Mouse (Mus musculus): Measurements from ENCODE around the gene Chpt1. TPM values are rescaled to one million over a fixed set of nuclear protein-coding genes. Genes with fewer than 3 reads are reported as not detected.
"Not testable (repeated sequence)": the region's sequence is repeated elsewhere in the genome, so short reads cannot be mapped to it uniquely, and the experiment has no call there.

Chpt1 gene
- polyA plus RNA-seq, 1 experiment from 2014 or later = 21.0 TPM

DNA sequence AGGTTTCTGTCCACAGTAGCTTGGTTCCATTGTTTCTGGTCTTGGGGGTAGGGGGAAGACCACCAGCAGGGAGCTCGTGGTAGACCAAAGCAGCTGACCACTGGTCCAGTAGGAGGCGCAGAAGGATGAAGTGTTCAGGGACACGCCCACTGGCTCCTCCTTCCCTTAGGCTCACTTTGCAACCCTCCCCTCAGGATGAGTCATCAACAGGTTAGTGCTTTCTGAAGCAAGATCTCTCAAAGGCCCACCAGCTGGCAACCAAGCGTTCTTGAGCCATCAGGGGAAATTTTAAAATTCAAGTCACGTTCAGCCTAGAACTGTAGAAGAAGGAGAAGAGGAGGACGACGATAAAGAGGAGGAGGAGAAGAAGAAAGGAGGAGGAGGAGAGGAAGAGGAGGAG lies 12.2 kb downstream of the Chpt1 start:
- H3K9ac ChIP-seq = no peak overlapping the region
- H3K27ac ChIP-seq = no peak overlapping the region
- no peaks in the 10 kb centered on the region for H3K9me3 ChIP-seq
- no peaks in the 10 kb centered on the region for H3K27me3 ChIP-seq
- no peak for ATAC-seq (ENCODE audit: low FRiP score, low read depth)
- no peak overlapping the region for H3K4me2 ChIP-seq (replicated peaks)
- 65% methylated on average over 7 of the region's 7 CpGs for WGBS
- H3K36me3 ChIP-seq = no peaks in the 10 kb centered on the region; the same call in 1 of the 2 replicates
- H3K4me1 ChIP-seq = peaks cover 7% of the 10 kb centered on the region
- no peak overlapping the region for H3K4me3 ChIP-seq

DNA sequence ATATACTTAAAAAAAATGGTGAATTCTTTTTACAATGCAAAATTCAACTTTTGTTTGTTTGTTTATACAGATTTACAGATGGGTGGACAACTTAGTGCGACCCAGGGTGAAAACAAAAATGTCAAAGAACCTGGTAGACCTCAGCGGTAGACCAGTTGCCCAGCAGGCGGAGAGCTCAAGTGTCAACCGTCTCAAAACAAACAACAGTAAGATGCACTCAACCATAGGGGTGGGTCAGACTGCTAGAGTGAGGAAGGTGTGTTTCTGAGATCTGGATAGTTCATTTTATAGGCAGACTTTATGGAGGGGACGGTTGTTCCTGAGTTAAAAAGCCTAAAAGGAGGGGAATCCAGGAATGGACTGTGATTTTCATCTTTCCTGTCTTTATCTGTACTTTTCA lies 15.2 kb downstream of the Chpt1 start:
- 87% methylated on average over 5 of the region's 5 CpGs for WGBS
- H3K27ac ChIP-seq = no peak overlapping the region
- H3K4me2 ChIP-seq (replicated peaks) = no peak overlapping the region
- no peaks in the 10 kb centered on the region for H3K9me3 ChIP-seq
- H3K9ac ChIP-seq = no peak overlapping the region
- no peaks in the 10 kb centered on the region for H3K4me1 ChIP-seq
- no peaks in the 10 kb centered on the region for H3K27me3 ChIP-seq
- H3K4me3 ChIP-seq = no peak overlapping the region
- no peak for ATAC-seq (ENCODE audit: low FRiP score, low read depth)
- peaks cover 6% of the 10 kb centered on the region; the same call in 1 of the 2 replicates for H3K36me3 ChIP-seq

DNA sequence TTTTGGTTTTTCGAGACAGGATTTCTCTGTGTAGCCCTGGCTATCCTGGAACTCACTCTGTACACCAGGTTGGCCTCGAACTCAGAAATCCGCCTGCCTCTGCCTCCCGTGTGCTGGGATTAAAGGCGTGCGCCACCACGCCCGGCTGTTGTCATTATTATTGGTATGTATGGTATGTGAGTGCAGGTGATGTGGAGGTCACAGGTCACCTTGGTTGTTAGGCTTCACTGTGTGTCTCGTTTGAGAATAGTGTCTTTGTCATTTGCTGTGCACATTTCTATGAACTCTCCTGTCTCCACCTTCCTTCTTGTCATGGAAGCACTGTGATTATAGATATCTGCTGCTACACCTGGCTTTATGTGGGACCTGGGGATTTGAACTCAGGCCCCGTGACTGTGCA lies 21.0 kb downstream of the Chpt1 start:
- not testable (repeated sequence) for H3K9ac ChIP-seq; H3K4me3 ChIP-seq; H3K9me3 ChIP-seq; H3K36me3 ChIP-seq; H3K4me1 ChIP-seq; H3K4me2 ChIP-seq (replicated peaks); H3K27ac ChIP-seq; H3K27me3 ChIP-seq; ATAC-seq (ENCODE audit: low FRiP score, low read depth)
- 88% methylated on average over 10 of the region's 10 CpGs for WGBS

DNA sequence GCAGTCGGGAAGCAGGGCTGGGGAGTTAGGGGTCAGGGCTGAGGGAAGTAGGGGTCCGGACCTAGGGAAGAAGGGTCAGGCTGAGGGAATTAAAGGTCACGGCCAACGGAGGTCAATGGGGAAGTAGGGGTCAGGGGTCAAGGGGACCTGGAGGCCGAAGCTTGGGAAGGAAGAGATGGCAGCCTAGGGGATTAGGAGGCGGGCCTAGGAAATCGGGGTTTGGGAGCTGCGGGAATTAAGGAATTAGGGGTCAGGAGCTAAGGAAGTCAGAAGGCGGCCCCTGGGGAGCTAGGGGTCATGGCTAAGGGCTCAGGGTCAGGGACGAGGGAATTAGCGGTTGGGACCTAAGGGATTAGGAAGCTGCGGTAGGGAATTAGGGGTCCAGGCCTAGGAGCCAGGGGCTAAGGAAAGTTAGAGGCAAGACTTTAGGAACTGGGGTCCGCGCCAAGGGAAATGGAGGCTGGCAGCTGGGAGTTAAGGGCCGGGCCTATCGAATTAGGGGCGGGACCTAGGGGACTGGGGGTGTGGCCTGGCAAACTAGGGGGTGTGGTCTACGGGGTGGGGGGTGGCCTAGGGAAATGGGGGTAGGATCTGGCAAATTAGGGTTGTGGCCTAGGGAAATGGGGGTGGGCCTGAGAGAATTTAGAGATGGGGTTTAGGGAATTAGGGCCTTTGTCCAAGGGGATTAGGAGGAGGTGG lies 43.6 kb downstream of the Chpt1 start:
- no peak for ATAC-seq (ENCODE audit: low FRiP score, low read depth)
- Histone ChIP-seq H3K4me2 (replicated peaks) (no peak overlapping the region), H3K9ac (no peak overlapping the region), H3K4me3 (no peak overlapping the region), H3K27ac (no peak overlapping the region), H3K9me3 (no peaks in the 10 kb centered on the region), H3K27me3 (no peaks in the 10 kb centered on the region), H3K36me3 (no peaks in the 10 kb centered on the region), H3K4me1 (0 out of 2 replicates have a peak, but pooled peaks cover 3% of the 10 kb centered on the region)
- 79% methylated on average over 18 of the region's 18 CpGs for WGBS

DNA sequence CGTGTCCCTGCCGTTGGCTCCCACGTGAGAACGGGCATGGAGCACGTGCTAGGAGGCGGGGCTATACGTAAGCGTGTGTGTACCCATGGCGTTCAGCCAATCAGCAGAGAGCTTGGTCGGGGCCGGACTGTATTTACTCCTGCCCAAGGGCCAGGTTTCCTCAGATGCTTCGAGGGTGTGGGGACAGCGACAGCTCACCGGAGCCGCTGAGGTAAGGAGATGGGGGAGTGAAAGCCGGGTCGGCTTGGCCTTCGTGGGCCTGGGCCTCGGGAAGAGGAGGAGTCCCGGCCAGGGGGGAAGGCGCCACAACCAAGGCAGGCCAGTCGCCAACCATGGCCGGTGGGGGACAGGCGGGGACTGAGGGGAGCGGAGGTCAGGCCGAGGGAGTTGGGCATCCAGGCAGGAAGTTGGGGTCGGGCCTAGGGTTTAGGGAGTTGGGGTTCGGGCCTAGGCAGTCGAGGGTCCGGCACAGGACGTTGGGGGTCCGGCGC lies 44.3 kb downstream of the Chpt1 start, which contains the start of gene Sycp3:
Sycp3 (plus strand) TSS at position 68 of the 491 bp plus-strand sequence.
- no peaks in the 10 kb centered on the region for H3K27me3 ChIP-seq
- 0 out of 2 replicates have a peak, but pooled peaks cover 3% of the 10 kb centered on the region for H3K4me1 ChIP-seq
- no peak within 1 kb of the TSS for H3K9ac ChIP-seq
- no peak within 1 kb of the TSS for H3K4me2 ChIP-seq (replicated peaks)
- H3K36me3 ChIP-seq = no peaks in the 10 kb centered on the region
- WGBS = 84% methylated on average over 33 of the region's 33 CpGs
- H3K9me3 ChIP-seq = no peaks in the 10 kb centered on the region
- no peak within 1 kb of the TSS for H3K27ac ChIP-seq
- no peak within 1 kb of the TSS for H3K4me3 ChIP-seq
- no peak for ATAC-seq (ENCODE audit: low FRiP score, low read depth)

DNA sequence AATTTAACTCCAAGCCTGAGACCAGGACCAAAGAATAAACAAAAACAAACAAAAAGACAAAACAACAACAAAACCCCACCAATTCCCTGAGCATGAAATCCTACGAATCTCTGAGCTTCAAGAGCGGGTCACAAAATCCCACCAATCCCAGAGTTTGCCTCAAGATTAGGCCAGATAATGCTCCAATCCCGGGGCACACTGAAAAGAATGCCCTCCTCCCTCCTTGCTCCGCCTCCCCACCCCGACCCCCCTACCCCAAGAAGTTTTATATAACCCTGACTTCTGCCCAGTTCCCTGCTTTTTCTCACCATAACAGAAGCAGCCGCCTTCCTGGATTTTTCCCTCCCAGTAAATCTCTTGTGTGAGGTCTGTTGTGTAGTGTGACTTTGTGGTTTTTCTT lies 46.1 kb downstream of the Chpt1 start:
- Histone ChIP-seq H3K36me3 (no peaks in the 10 kb centered on the region), H3K4me2 (replicated peaks) (peak overlapping the region; percentile 25; the same call in 1 of the 2 replicates), H3K27ac (peak overlapping the region; percentile 7; the same call in 1 of the 2 replicates), H3K9ac (no peak overlapping the region), H3K4me1 (0 out of 2 replicates have a peak, but pooled peaks cover 3% of the 10 kb centered on the region), H3K4me3 (no peak overlapping the region), H3K27me3 (no peaks in the 10 kb centered on the region), H3K9me3 (no peaks in the 10 kb centered on the region)
- 40% methylated on average over 6 of the region's 6 CpGs for WGBS
- peak; percentile 63 for ATAC-seq (ENCODE audit: low FRiP score, low read depth)

DNA sequence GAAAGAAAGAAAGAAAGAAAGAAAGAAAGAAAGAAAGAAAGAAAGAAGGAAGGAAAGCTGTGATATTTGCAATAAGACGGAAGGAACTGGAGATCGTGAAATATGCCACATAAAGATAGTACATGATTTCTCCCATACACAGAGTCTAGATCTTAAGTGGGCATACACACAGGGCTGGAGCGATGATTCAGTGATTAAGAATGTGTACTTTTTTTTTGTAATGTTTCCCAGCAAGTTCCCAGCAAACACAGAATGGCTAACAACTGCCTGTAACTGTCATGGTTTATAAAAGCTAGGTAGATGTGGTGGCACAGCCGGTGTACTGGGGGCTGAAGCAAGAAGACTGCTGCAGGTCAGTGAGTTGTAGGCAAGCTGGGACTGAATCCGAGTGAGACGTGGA lies 51.9 kb downstream of the Chpt1 start:
- H3K27ac ChIP-seq = no peak overlapping the region
- H3K4me2 ChIP-seq (replicated peaks) = no peak overlapping the region
- no peaks in the 10 kb centered on the region for H3K9me3 ChIP-seq
- no peak overlapping the region for H3K9ac ChIP-seq
- 89% methylated on average over 6 of the region's 6 CpGs for WGBS
- no peak for ATAC-seq (ENCODE audit: low FRiP score, low read depth)
- H3K4me1 ChIP-seq = no peaks in the 10 kb centered on the region
- no peaks in the 10 kb centered on the region for H3K27me3 ChIP-seq
- no peak overlapping the region for H3K4me3 ChIP-seq
- no peaks in the 10 kb centered on the region for H3K36me3 ChIP-seq

DNA sequence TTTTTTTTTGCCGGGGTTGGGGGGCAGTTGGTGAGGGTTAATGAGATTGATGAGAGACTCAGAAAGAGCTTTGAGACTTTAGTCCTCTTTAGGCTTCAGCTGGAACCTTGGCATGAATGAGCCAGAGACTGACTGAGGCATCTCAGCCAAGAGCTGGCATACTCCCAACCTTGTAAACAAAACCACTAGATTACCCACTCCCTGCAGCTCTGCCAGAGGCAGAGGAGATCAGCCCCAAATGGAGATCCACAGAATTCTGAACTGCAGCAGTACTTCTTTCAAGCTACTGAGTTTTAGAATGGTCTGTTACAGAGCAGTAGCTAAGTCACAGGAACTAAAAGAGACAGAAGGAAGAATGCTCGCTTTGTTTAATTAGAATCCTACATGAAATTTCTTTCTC lies 52.7 kb downstream of the Chpt1 start:
- no peaks in the 10 kb centered on the region for H3K4me1 ChIP-seq
- no peak overlapping the region for H3K27ac ChIP-seq
- no peak for ATAC-seq (ENCODE audit: low FRiP score, low read depth)
- H3K9me3 ChIP-seq = no peaks in the 10 kb centered on the region
- H3K36me3 ChIP-seq = peaks cover 6% of the 10 kb centered on the region; the same call in 1 of the 2 replicates
- H3K9ac ChIP-seq = no peak overlapping the region
- no peak overlapping the region for H3K4me3 ChIP-seq
- H3K27me3 ChIP-seq = no peaks in the 10 kb centered on the region
- 76% methylated on average over 2 of the region's 2 CpGs for WGBS
- no peak overlapping the region for H3K4me2 ChIP-seq (replicated peaks)

DNA sequence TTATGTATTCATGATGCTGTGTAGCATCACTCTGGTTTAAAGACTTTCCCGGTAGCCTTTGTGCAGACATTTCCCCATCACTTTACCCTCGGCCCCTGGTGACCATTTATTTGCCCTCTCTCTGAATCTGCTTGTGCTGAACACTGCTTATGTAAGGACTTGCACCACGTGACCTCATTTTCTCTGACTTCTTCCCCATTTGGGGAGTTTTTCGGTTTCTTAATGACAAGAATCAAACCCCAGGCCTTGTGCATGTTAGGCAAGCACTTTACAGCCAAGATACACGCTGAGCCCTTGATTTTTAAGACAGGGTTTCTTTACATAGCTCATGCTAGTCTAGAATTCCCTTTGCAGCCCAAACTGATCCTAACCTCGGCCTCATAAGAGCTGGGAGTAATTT lies 62.6 kb downstream of the Chpt1 start:
- Histone ChIP-seq H3K27me3 (no peaks in the 10 kb centered on the region), H3K4me2 (replicated peaks) (no peak overlapping the region), H3K9ac (no peak overlapping the region), H3K4me3 (no peak overlapping the region), H3K36me3 (peaks cover 46% of the 10 kb centered on the region), H3K4me1 (no peaks in the 10 kb centered on the region), H3K9me3 (no peaks in the 10 kb centered on the region), H3K27ac (no peak overlapping the region)
- ATAC-seq (ENCODE audit: low FRiP score, low read depth) = no peak
- WGBS = 81% methylated on average over 6 of the region's 6 CpGs

DNA sequence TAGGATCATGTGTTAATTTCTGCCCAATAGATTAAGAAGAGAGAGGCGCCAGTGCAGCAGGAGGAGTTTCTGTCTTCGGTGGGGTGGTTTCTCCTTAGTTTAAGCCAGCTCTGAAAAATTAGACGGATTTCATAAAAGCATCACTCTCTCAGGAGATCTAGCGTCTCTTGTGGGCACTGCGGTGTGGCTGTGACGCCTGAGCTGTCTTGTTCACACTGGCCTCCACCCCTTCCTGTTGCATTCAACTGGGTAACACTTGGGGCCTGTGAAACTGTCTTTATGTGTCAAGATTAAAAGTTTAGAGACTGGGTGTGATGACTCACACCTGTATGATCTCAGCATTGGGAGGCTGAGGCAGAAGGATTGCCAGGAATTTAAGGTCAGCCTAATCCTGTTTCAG lies 75.9 kb downstream of the Chpt1 start:
- Histone ChIP-seq H3K9ac (no peak overlapping the region), H3K4me2 (replicated peaks) (no peak overlapping the region), H3K4me3 (no peak overlapping the region), H3K36me3 (peaks cover 29% of the 10 kb centered on the region), H3K9me3 (no peaks in the 10 kb centered on the region), H3K27ac (no peak overlapping the region), H3K27me3 (no peaks in the 10 kb centered on the region), H3K4me1 (no peaks in the 10 kb centered on the region)
- no peak for ATAC-seq (ENCODE audit: low FRiP score, low read depth)
- 91% methylated on average over 6 of the region's 6 CpGs for WGBS

DNA sequence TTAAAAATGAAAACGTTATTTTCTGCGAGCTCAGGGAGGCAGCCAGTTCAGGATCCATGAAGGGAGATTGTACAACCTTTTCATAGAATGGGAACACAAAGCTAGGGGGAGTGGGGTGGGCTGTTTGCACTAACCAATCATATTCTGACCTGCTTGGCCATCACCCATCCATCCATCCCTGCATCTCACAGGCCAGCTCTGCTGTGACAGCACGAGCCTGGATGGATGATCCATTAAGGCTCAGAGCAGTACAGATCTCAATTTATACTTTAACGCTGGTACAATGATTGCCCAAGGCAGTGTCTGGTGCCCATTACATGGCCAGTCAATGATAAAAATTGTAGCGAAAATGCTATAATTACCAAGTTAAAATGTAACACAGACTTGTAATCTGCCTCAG lies 77.0 kb downstream of the Chpt1 start:
- WGBS = 65% methylated on average over 5 of the region's 5 CpGs

DNA sequence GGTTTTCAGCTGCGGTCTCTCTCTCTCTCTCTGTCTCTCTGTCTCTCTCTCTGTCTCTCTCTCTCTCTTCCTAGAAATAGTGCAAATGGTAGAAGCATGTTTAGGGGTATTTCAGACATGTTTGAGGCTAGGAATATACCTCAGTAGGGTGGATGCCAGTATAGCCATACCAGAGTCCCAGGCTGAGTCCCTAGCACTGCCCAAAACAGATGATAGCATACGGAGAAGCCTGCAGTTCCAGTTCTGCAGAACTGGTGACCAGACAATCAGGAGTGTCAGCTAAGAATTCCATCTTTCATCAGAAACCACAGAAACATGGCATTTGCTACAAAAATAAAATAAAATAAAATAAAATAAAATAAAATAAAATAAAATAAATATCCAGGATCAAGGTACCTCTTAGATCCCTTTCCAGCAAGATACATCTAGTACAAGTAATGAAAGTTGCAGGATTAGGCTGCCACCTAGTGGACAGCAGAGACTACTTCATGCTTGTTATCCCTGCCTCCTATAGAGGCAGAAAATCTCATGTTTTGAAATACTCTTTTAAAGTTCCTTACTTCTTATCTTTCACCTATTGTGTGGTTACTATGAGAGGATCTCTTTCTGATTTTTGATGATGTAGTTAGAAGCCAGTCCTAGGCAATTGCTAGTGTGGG lies 77.6 kb downstream of the Chpt1 start:
- ATAC-seq (ENCODE audit: low FRiP score, low read depth) = peak; percentile 69; the same call in 1 of the 2 replicates
- no peak overlapping the region for H3K4me2 ChIP-seq (replicated peaks)
- H3K27ac ChIP-seq = no peak overlapping the region
- no peaks in the 10 kb centered on the region for H3K27me3 ChIP-seq
- no peaks in the 10 kb centered on the region for H3K9me3 ChIP-seq
- peaks cover 31% of the 10 kb centered on the region for H3K36me3 ChIP-seq
- H3K4me1 ChIP-seq = no peaks in the 10 kb centered on the region
- 98% methylated on average over 2 of the region's 2 CpGs for WGBS
- H3K9ac ChIP-seq = no peak overlapping the region
- no peak overlapping the region for H3K4me3 ChIP-seq

More for the DNA sequence above, 77.0 kb downstream of the Chpt1 start:
- Histone ChIP-seq H3K36me3 (peaks cover 32% of the 10 kb centered on the region), H3K27me3 (no peaks in the 10 kb centered on the region), H3K9ac (no peak overlapping the region), H3K9me3 (no peaks in the 10 kb centered on the region), H3K4me3 (no peak overlapping the region), H3K27ac (no peak overlapping the region), H3K4me2 (replicated peaks) (no peak overlapping the region), H3K4me1 (no peaks in the 10 kb centered on the region)
- no peak for ATAC-seq (ENCODE audit: low FRiP score, low read depth)
